Mouse (Mus musculus): Measurements from ENCODE around the gene Plvap.

GRCm38 (mm10) chr8:71552770-71553169, 41.2 kb upstream of the Plvap start:
- TF ChIP-seq POLR2A (IDR thresholded peaks at IDR 0.05; ENCODE audit: low read depth, low read length), result no peak
- no peak for TF ChIP-seq CTCF (IDR thresholded peaks at IDR 0.05; ENCODE audit: extremely low read depth, insufficient read length, insufficient replicate concordance, low read depth, low read length)
